Mouse (Mus musculus) urinary bladder, postnatal 10 days (tissue): Measurements from ENCODE around the gene Fam186b.
"Not testable (repeated sequence)": the region's sequence is repeated elsewhere in the genome, so short reads cannot be mapped to it uniquely, and the experiment has no call there.

Experiments
- DNase-seq: peaks from one replicate; pipeline ENCODE4 v3.0.0; 2022; ENCODE audit warnings: low spot score

The Fam186b gene

GRCm38 (mm10) chr15:99259167-99259729, 36.4 kb downstream of the Fam186b start:
- DNase-seq: no peak

- DNase-seq: no peak
These were observed 40.4 kb downstream of the Fam186b start for GRCm38 (mm10) chr15:99255241-99255749.

GRCm38 (mm10) chr15:99254477-99255005, 41.1 kb downstream of the Fam186b start:
- no peak for DNase-seq

GRCm38 (mm10) chr15:99253772-99254171, 41.9 kb downstream of the Fam186b start:
- DNase-seq: no peak

- not testable (repeated sequence) for DNase-seq
These were observed 42.6 kb downstream of the Fam186b start for GRCm38 (mm10) chr15:99253175-99253479.

- no peak for DNase-seq
These were observed 43.1 kb downstream of the Fam186b start for GRCm38 (mm10) chr15:99252381-99253174.

- peak; percentile 87 for DNase-seq
These were observed 43.9 kb downstream of the Fam186b start, which contains the start of gene Mcrs1 for GRCm38 (mm10) chr15:99251626-99252380. Mcrs1 (minus strand) TSS chr15:99251961.

GRCm38 (mm10) chr15:99251111-99251510, 44.6 kb downstream of the Fam186b start:
- not testable (repeated sequence) for DNase-seq

- DNase-seq: no peak
These were observed 45.8 kb downstream of the Fam186b start for GRCm38 (mm10) chr15:99249938-99250337.

- DNase-seq: no peak
These were observed 46.7 kb downstream of the Fam186b start for GRCm38 (mm10) chr15:99248972-99249371.

- not testable (repeated sequence) for DNase-seq
These were observed 49.0 kb downstream of the Fam186b start for GRCm38 (mm10) chr15:99246736-99247135.

GRCm38 (mm10) chr15:99242045-99242444, 53.6 kb downstream of the Fam186b start:
- DNase-seq: no peak

- no peak for DNase-seq
These were observed 54.4 kb downstream of the Fam186b start for GRCm38 (mm10) chr15:99241249-99241648.

GRCm38 (mm10) chr15:99240129-99240528, 55.6 kb downstream of the Fam186b start:
- DNase-seq: no peak

- DNase-seq: no peak
These were observed 57.7 kb downstream of the Fam186b start for GRCm38 (mm10) chr15:99238006-99238405.

GRCm38 (mm10) chr15:99234326-99235010, 61.2 kb downstream of the Fam186b start:
- no peak for DNase-seq

GRCm38 (mm10) chr15:99233719-99234118, 62.0 kb downstream of the Fam186b start:
- DNase-seq: no peak

- no peak for DNase-seq
These were observed 63.7 kb downstream of the Fam186b start for GRCm38 (mm10) chr15:99231998-99232397.

- no peak for DNase-seq
These were observed 69.6 kb downstream of the Fam186b start for GRCm38 (mm10) chr15:99226090-99226489.

- no peak for DNase-seq
These were observed 70.4 kb downstream of the Fam186b start for GRCm38 (mm10) chr15:99225081-99225810.
